Comparison of ENCODE assay signal across 18 mouse cellular contexts in genomic region chr12:112300125-112300524, GRCm38 (mm10).
DNase-seq lines count a peak whose midpoint lies in the region; ATAC-seq lines count a peak whose summit lies in the region.
"Had no signal": no experiment of that assay in that cellular context is flagged by ENCODE, and none has a peak within 500 bp of the region (broad histone marks: within the 10 kb centered on the region; RNA-seq: fewer than 3 reads in every experiment).

No protein-coding gene starts in this region.

- peaks cover 12% of the 10 kb centered on the region; the same call in 1 of the 2 replicates for H3K27me3 ChIP-seq in hindbrain, embryonic 15.5 days
- peaks cover 53% of the 10 kb centered on the region for H3K27me3 ChIP-seq in hindbrain, embryonic 13.5 days
- H3K27me3 ChIP-seq in midbrain, embryonic 16.5 days (ENCODE audit: control insufficient read depth, insufficient read depth, low read depth, low read length): no peaks in the 10 kb centered on the region
- peaks cover 7% of the 10 kb centered on the region; the same call in 1 of the 2 replicates for H3K27me3 ChIP-seq in midbrain, embryonic 11.5 days (ENCODE audit: control insufficient read depth, insufficient read depth, low read length)
- peaks cover 39% of the 10 kb centered on the region for H3K27me3 ChIP-seq in liver, embryonic 12.5 days (replicated peaks)
- H3K27me3 ChIP-seq: stomach, embryonic 15.5 days had no signal

- no peaks in the 10 kb centered on the region for H3K36me3 ChIP-seq in hindbrain, embryonic 15.5 days
- no peaks in the 10 kb centered on the region for H3K36me3 ChIP-seq in hindbrain, embryonic 13.5 days
- no peaks in the 10 kb centered on the region for H3K36me3 ChIP-seq in midbrain, embryonic 16.5 days (ENCODE audit: control insufficient read depth, insufficient read depth, low read length)
- H3K36me3 ChIP-seq in midbrain, embryonic 11.5 days (ENCODE audit: control insufficient read depth, insufficient read depth, low read length): no peaks in the 10 kb centered on the region
- H3K36me3 ChIP-seq in liver, embryonic 12.5 days: no peaks in the 10 kb centered on the region
- H3K36me3 ChIP-seq: G1E; heart, embryonic 13.5 days; neural tube, embryonic 12.5 days; stomach, embryonic 15.5 days had no signal

- 72% methylated on average over 4 of the region's 4 CpGs for WGBS in hindbrain, embryonic 15.5 days
- WGBS in hindbrain, embryonic 13.5 days: 71% methylated on average over 4 of the region's 4 CpGs
- 77% methylated on average over 4 of the region's 4 CpGs for WGBS in midbrain, embryonic 16.5 days
- 85% methylated on average over 4 of the region's 4 CpGs for WGBS in midbrain, embryonic 11.5 days
- WGBS in liver, embryonic 12.5 days (ENCODE audit: insufficient replicate concordance): 58% methylated on average over 4 of the region's 4 CpGs

- peak; percentile 29; the same call in 1 of the 2 replicates for ATAC-seq in hindbrain, embryonic 15.5 days (ENCODE audit: low FRiP score, low read depth)
- no peak for ATAC-seq in hindbrain, embryonic 13.5 days (ENCODE audit: low FRiP score)
- ATAC-seq in midbrain, embryonic 16.5 days: no peak
- ATAC-seq in midbrain, embryonic 11.5 days (ENCODE audit: low FRiP score): no peak
- ATAC-seq in liver, embryonic 12.5 days: no peak
- no peak for ATAC-seq in monocyte, adult 5-6 weeks (replicated peaks; ENCODE audit: insufficient number of reproducible peaks, low FRiP score, low TSS enrichment, poor library complexity, severe bottlenecking)
- ATAC-seq: intestine, embryonic 16.5 days had no signal

- H3K27ac ChIP-seq in hindbrain, embryonic 15.5 days (replicated peaks): no peak overlapping the region
- H3K27ac ChIP-seq in hindbrain, embryonic 13.5 days: no peak overlapping the region
- H3K27ac ChIP-seq in midbrain, embryonic 16.5 days (ENCODE audit: low read length): peak overlapping the region; percentile 9; the same call in 1 of the 2 replicates
- H3K27ac ChIP-seq in midbrain, embryonic 11.5 days (ENCODE audit: low read depth, low read length): no peak overlapping the region
- H3K27ac ChIP-seq in liver, embryonic 12.5 days: no peak overlapping the region
- H3K27ac ChIP-seq: heart, embryonic 13.5 days; macrophage; neural tube, embryonic 12.5 days; stomach, embryonic 15.5 days had no signal

- no peak overlapping the region for H3K4me3 ChIP-seq in hindbrain, embryonic 15.5 days
- no peak overlapping the region for H3K4me3 ChIP-seq in hindbrain, embryonic 13.5 days
- no peak overlapping the region for H3K4me3 ChIP-seq in midbrain, embryonic 16.5 days (ENCODE audit: low read depth, low read length)
- H3K4me3 ChIP-seq in midbrain, embryonic 11.5 days (ENCODE audit: low read depth, low read length): no peak overlapping the region
- no peak overlapping the region for H3K4me3 ChIP-seq in liver, embryonic 12.5 days
- H3K4me3 ChIP-seq: heart, embryonic 13.5 days; neural tube, embryonic 12.5 days; stomach, embryonic 15.5 days had no signal

- H3K9me3 ChIP-seq in hindbrain, embryonic 15.5 days: no peaks in the 10 kb centered on the region
- no peaks in the 10 kb centered on the region for H3K9me3 ChIP-seq in hindbrain, embryonic 13.5 days
- no peaks in the 10 kb centered on the region for H3K9me3 ChIP-seq in midbrain, embryonic 16.5 days (replicated peaks; ENCODE audit: control insufficient read depth, low read length, poor library complexity, severe bottlenecking)
- no peaks in the 10 kb centered on the region for H3K9me3 ChIP-seq in midbrain, embryonic 11.5 days (ENCODE audit: control insufficient read depth, low read length)
- H3K9me3 ChIP-seq in liver, embryonic 12.5 days (replicated peaks): no peaks in the 10 kb centered on the region
- H3K9me3 ChIP-seq: G1E; heart, embryonic 13.5 days; neural tube, embryonic 12.5 days; stomach, embryonic 15.5 days had no signal

- H3K4me2 ChIP-seq in hindbrain, embryonic 15.5 days: no peak overlapping the region
- H3K4me2 ChIP-seq in hindbrain, embryonic 13.5 days: no peak overlapping the region
- H3K4me2 ChIP-seq in midbrain, embryonic 16.5 days (ENCODE audit: low read length): no peak overlapping the region
- no peak overlapping the region for H3K4me2 ChIP-seq in midbrain, embryonic 11.5 days
- no peak overlapping the region for H3K4me2 ChIP-seq in liver, embryonic 12.5 days
- H3K4me2 ChIP-seq: heart, embryonic 13.5 days; neural tube, embryonic 12.5 days; stomach, embryonic 15.5 days had no signal

- H3K9ac ChIP-seq in hindbrain, embryonic 15.5 days: no peak overlapping the region
- no peak overlapping the region for H3K9ac ChIP-seq in hindbrain, embryonic 13.5 days
- no peak overlapping the region for H3K9ac ChIP-seq in midbrain, embryonic 16.5 days (ENCODE audit: low read depth, low read length)
- no peak overlapping the region for H3K9ac ChIP-seq in midbrain, embryonic 11.5 days (ENCODE audit: low read length)
- H3K9ac ChIP-seq in liver, embryonic 12.5 days: no peak overlapping the region
- H3K9ac ChIP-seq: heart, embryonic 13.5 days; neural tube, embryonic 12.5 days; stomach, embryonic 15.5 days had no signal

- no peak for DNase-seq in midbrain, embryonic 11.5 days (ENCODE audit: low spot score, missing footprints)
- DNase-seq in kidney, postnatal 14 days: peak; percentile 57
- DNase-seq: adrenal gland, postnatal 36 days; heart, adult 11 months; heart, postnatal 36 days; layer of hippocampus, adult 9-11 months; lung, adult 2 months had no signal

- peaks cover 30% of the 10 kb centered on the region for H3K4me1 ChIP-seq in hindbrain, embryonic 15.5 days (replicated peaks)
- H3K4me1 ChIP-seq in hindbrain, embryonic 13.5 days (replicated peaks): peaks cover 42% of the 10 kb centered on the region
- peaks cover 15% of the 10 kb centered on the region; the same call in 1 of the 2 replicates for H3K4me1 ChIP-seq in midbrain, embryonic 16.5 days (ENCODE audit: control insufficient read depth, insufficient read depth, low read length)
- peaks cover 34% of the 10 kb centered on the region for H3K4me1 ChIP-seq in midbrain, embryonic 11.5 days (ENCODE audit: control insufficient read depth, insufficient read depth, low read length)
- no peaks in the 10 kb centered on the region for H3K4me1 ChIP-seq in liver, embryonic 12.5 days
- H3K4me1 ChIP-seq: stomach, embryonic 15.5 days had no signal
